Comparison of ENCODE assay signal across 8 mouse cellular contexts in genomic region chr7:4148341-4149208, GRCm38 (mm10). TPM values are rescaled to one million over a fixed set of nuclear protein-coding genes. Genes with fewer than 3 reads are reported as not detected.
DNase-seq lines count a peak whose midpoint lies in the region; ATAC-seq and TF ChIP-seq lines count a peak whose summit lies in the region.

No protein-coding gene starts in this region.

- peak overlapping the region; percentile 56 for H3K9ac ChIP-seq in kidney, embryonic 15.5 days
- H3K9ac ChIP-seq in ES-E14 (ENCODE audit: insufficient read depth, low read depth, low read length, poor library complexity, severe bottlenecking), result peak overlapping the region; percentile 81
- H3K9ac ChIP-seq in intestine, embryonic 14.5 days (ENCODE audit: low read length), result peak overlapping the region; percentile 74
- peak overlapping the region; percentile 86 for H3K9ac ChIP-seq in midbrain, embryonic 15.5 days

- H3K4me1 ChIP-seq in kidney, embryonic 15.5 days, result peaks cover 43% of the 10 kb centered on the region
- H3K4me1 ChIP-seq in ES-E14 (ENCODE audit: control insufficient read depth in 2 of 2, insufficient read depth in 2 of 2, low read length in 2 of 2, poor library complexity in 1 of 2), result peaks cover 7 to 23% of the 10 kb centered on the region in 2 experiments
- H3K4me1 ChIP-seq in embryonic facial prominence, embryonic 10.5 days, result peaks cover 26% of the 10 kb centered on the region
- peaks cover 19% of the 10 kb centered on the region for H3K4me1 ChIP-seq in intestine, embryonic 14.5 days (replicated peaks; ENCODE audit: control insufficient read depth, insufficient read depth, low read length)
- peaks cover 31% of the 10 kb centered on the region for H3K4me1 ChIP-seq in midbrain, embryonic 15.5 days

- peak; percentile 23 for ATAC-seq in kidney, embryonic 15.5 days (replicated peaks; ENCODE audit: low FRiP score)
- ATAC-seq in intestine, embryonic 14.5 days (replicated peaks; ENCODE audit: low FRiP score, low TSS enrichment, low read depth), result no peak; the same call in 1 of the 2 replicates
- ATAC-seq in midbrain, embryonic 15.5 days (replicated peaks), result peak; percentile 48

- H3K4me3 ChIP-seq in kidney, embryonic 15.5 days (replicated peaks), result peak overlapping the region; percentile 62
- H3K4me3 ChIP-seq in ES-E14 (ENCODE audit: insufficient read depth in 1 of 2, low read depth in 1 of 2, low read length in 2 of 2, poor library complexity in 1 of 2, severe bottlenecking in 1 of 2), result peak overlapping the region; percentile 78 to 98
- H3K4me3 ChIP-seq in embryonic facial prominence, embryonic 10.5 days, result peak overlapping the region; percentile 77
- H3K4me3 ChIP-seq in intestine, embryonic 14.5 days (ENCODE audit: low read depth, low read length), result peak overlapping the region; percentile 74
- peak overlapping the region; percentile 71 for H3K4me3 ChIP-seq in midbrain, embryonic 15.5 days

- WGBS in kidney, embryonic 15.5 days, result 27% methylated on average over 18 of the region's 18 CpGs
- WGBS in embryonic facial prominence, embryonic 10.5 days, result 29% methylated on average over 18 of the region's 18 CpGs
- 30% methylated on average over 18 of the region's 18 CpGs for WGBS in intestine, embryonic 14.5 days
- WGBS in midbrain, embryonic 15.5 days, result 27% methylated on average over 18 of the region's 18 CpGs

- H3K4me2 ChIP-seq in kidney, embryonic 15.5 days, result peak overlapping the region; percentile 90
- H3K4me2 ChIP-seq in intestine, embryonic 14.5 days (ENCODE audit: low read length), result peak overlapping the region; percentile 86
- H3K4me2 ChIP-seq in midbrain, embryonic 15.5 days, result peak overlapping the region; percentile 96

- in situ Hi-C loops in ES-E14 (cut with MboI; ENCODE audit: low sequenced_read_pairs in 2 of 2, unreplicated experiment in 2 of 2), result loop anchor here in 1 of 2 experiments (25.0 kb wide), 1 partner anchor 289 kb away; the partner anchor contains the start of gene Rdh13

- H3K27me3 ChIP-seq in kidney, embryonic 15.5 days, result peaks cover 20% of the 10 kb centered on the region
- peaks cover 30% of the 10 kb centered on the region for H3K27me3 ChIP-seq in embryonic facial prominence, embryonic 10.5 days (replicated peaks; ENCODE audit: low read depth, poor library complexity, severe bottlenecking)
- peaks cover 8% of the 10 kb centered on the region; the same call in 1 of the 2 replicates for H3K27me3 ChIP-seq in intestine, embryonic 14.5 days (replicated peaks; ENCODE audit: control insufficient read depth, insufficient read depth, low read length)
- H3K27me3 ChIP-seq in midbrain, embryonic 15.5 days (replicated peaks), result peaks cover 24% of the 10 kb centered on the region

- H3K27ac ChIP-seq in kidney, embryonic 15.5 days, result peak overlapping the region; percentile 94
- H3K27ac ChIP-seq in ES-E14 (ENCODE audit: insufficient read depth, low read depth, low read length, poor library complexity, severe bottlenecking), result peak overlapping the region; percentile 91; the same call in 1 of the 2 replicates
- H3K27ac ChIP-seq in embryonic facial prominence, embryonic 10.5 days (replicated peaks), result peak overlapping the region; percentile 82
- peak overlapping the region; percentile 94 for H3K27ac ChIP-seq in intestine, embryonic 14.5 days (ENCODE audit: low read depth)
- H3K27ac ChIP-seq in midbrain, embryonic 15.5 days, result peak overlapping the region; percentile 91

- no peak for DNase-seq in kidney, postnatal 14 days
- no peak for DNase-seq in ES-E14 (ENCODE audit: low read depth, low spot score)
- peak; percentile 19 for DNase-seq in embryonic facial prominence, embryonic 10.5 days (ENCODE audit: low spot score)
- peak; percentile 52 for DNase-seq in intestine, embryonic 14.5 days (ENCODE audit: low spot score)
- no peak for DNase-seq in thymus, adult 18-20 months
- DNase-seq in embryo, embryonic 10.5 days (ENCODE audit: low spot score), result no peak

- H3K9me3 ChIP-seq in kidney, embryonic 15.5 days (replicated peaks), result no peaks in the 10 kb centered on the region
- H3K9me3 ChIP-seq in ES-E14 (ENCODE audit: control insufficient read depth, insufficient read depth, low read depth, low read length), result no peaks in the 10 kb centered on the region
- no peaks in the 10 kb centered on the region for H3K9me3 ChIP-seq in embryonic facial prominence, embryonic 10.5 days
- no peaks in the 10 kb centered on the region for H3K9me3 ChIP-seq in intestine, embryonic 14.5 days (ENCODE audit: control insufficient read depth, low read length)
- H3K9me3 ChIP-seq in midbrain, embryonic 15.5 days, result no peaks in the 10 kb centered on the region

- peaks cover 46% of the 10 kb centered on the region for H3K36me3 ChIP-seq in kidney, embryonic 15.5 days
- peaks cover 39% of the 10 kb centered on the region for H3K36me3 ChIP-seq in ES-E14 (ENCODE audit: control insufficient read depth, insufficient read depth, low read length, poor library complexity, severe bottlenecking)
- peaks cover 50% of the 10 kb centered on the region for H3K36me3 ChIP-seq in embryonic facial prominence, embryonic 10.5 days (replicated peaks)
- H3K36me3 ChIP-seq in intestine, embryonic 14.5 days (ENCODE audit: control insufficient read depth, insufficient read depth, low read length), result peaks cover 43% of the 10 kb centered on the region
- peaks cover 36% of the 10 kb centered on the region for H3K36me3 ChIP-seq in midbrain, embryonic 15.5 days (replicated peaks)

TF ChIP-seq in ES-E14, 5 proteins besides CTCF, POLR2A, EP300 and RAD21:
- TF ChIP-seq CHD2 (IDR thresholded peaks at IDR 0.05; ENCODE audit: low read depth, low read length) (no peak), HCFC1 (IDR thresholded peaks at IDR 0.05; ENCODE audit: borderline replicate concordance, insufficient read depth, low read length) (no peak; the same call in 1 of the 2 replicates), ZC3H11A (IDR thresholded peaks at IDR 0.05; ENCODE audit: borderline replicate concordance, low read depth, low read length) (no peak)

RNA-seq across cellular contexts. Expression of gene Leng9, which starts 1.6 kb away (rescaled TPM):
- 2.8 and 3.5 TPM in 2 replicates for polyA plus RNA-seq in kidney, embryonic 15.5 days (2015; fragmentation: Nextera tagmentation; extraction: Ambion mirVana)
- 0.79 and 1.0 TPM in 2 replicates for total RNA-seq in ES-E14 (2012; rRNA removed)
- polyA plus RNA-seq in embryonic facial prominence, embryonic 10.5 days (2016; fragmentation: Nextera tagmentation; extraction: Ambion mirVana), result 1.4 and 1.7 TPM in 2 replicates
- polyA plus RNA-seq in intestine, embryonic 14.5 days (2014; fragmentation: Nextera tagmentation; extraction: Ambion mirVana), result 2.4 and 2.7 TPM in 2 replicates
- polyA plus RNA-seq in midbrain, embryonic 15.5 days (2015; fragmentation: Nextera tagmentation; extraction: Ambion mirVana), result 5.2 and 6.0 TPM in 2 replicates

RNA-seq across cellular contexts. Expression of gene Leng8, which starts 11.7 kb away (rescaled TPM):
- 57.4 and 69.3 TPM in 2 replicates for polyA plus RNA-seq in kidney, embryonic 15.5 days (2015; fragmentation: Nextera tagmentation; extraction: Ambion mirVana)
- 77.2 and 115 TPM in 2 replicates for total RNA-seq in ES-E14 (2012; rRNA removed)
- 68.1 and 68.2 TPM in 2 replicates for polyA plus RNA-seq in embryonic facial prominence, embryonic 10.5 days (2016; fragmentation: Nextera tagmentation; extraction: Ambion mirVana)
- polyA plus RNA-seq in intestine, embryonic 14.5 days (2014; fragmentation: Nextera tagmentation; extraction: Ambion mirVana), result 48.2 and 51.4 TPM in 2 replicates
- 102 and 104 TPM in 2 replicates for polyA plus RNA-seq in midbrain, embryonic 15.5 days (2015; fragmentation: Nextera tagmentation; extraction: Ambion mirVana)

RNA-seq across cellular contexts. Expression of gene Cdc42ep5, which starts 16.1 kb away (rescaled TPM):
- polyA plus RNA-seq in kidney, embryonic 15.5 days (2015; fragmentation: Nextera tagmentation; extraction: Ambion mirVana), result 34.7 and 35.7 TPM in 2 replicates
- 13.3 and 17.2 TPM in 2 replicates for total RNA-seq in ES-E14 (2012; rRNA removed)
- 32.7 and 34.9 TPM in 2 replicates for polyA plus RNA-seq in embryonic facial prominence, embryonic 10.5 days (2016; fragmentation: Nextera tagmentation; extraction: Ambion mirVana)
- 58.5 and 62.4 TPM in 2 replicates for polyA plus RNA-seq in intestine, embryonic 14.5 days (2014; fragmentation: Nextera tagmentation; extraction: Ambion mirVana)
- polyA plus RNA-seq in midbrain, embryonic 15.5 days (2015; fragmentation: Nextera tagmentation; extraction: Ambion mirVana), result 6.2 and 6.4 TPM in 2 replicates

RNA-seq across cellular contexts. Expression of gene Ttyh1, which starts 29.4 kb away (rescaled TPM):
- 2.1 and 3.0 TPM in 2 replicates for polyA plus RNA-seq in kidney, embryonic 15.5 days (2015; fragmentation: Nextera tagmentation; extraction: Ambion mirVana)
- 11.9 and 21.0 TPM in 2 replicates for total RNA-seq in ES-E14 (2012; rRNA removed)
- polyA plus RNA-seq in embryonic facial prominence, embryonic 10.5 days (2016; fragmentation: Nextera tagmentation; extraction: Ambion mirVana), result 10.5 and 10.9 TPM in 2 replicates
- polyA plus RNA-seq in intestine, embryonic 14.5 days (2014; fragmentation: Nextera tagmentation; extraction: Ambion mirVana), result 5.2 and 7.1 TPM in 2 replicates
- 115 and 144 TPM in 2 replicates for polyA plus RNA-seq in midbrain, embryonic 15.5 days (2015; fragmentation: Nextera tagmentation; extraction: Ambion mirVana)

Comparison
In these comparisons a context has a peak if more than half of its experiments do, and no peak if none do; other contexts are left out.
1. DNase-seq: peak in embryonic facial prominence, embryonic 10.5 days (single experiment) and intestine, embryonic 14.5 days (single experiment); none in kidney, postnatal 14 days (single experiment), ES-E14 (single experiment), thymus, adult 18-20 months (0 of 2) and embryo, embryonic 10.5 days (single experiment).
2. Peak in every context shown above with its lines, with median percentiles within 50 percentile points of each other: H3K27ac ChIP-seq, H3K4me2 ChIP-seq, H3K4me3 ChIP-seq and H3K9ac ChIP-seq.